Mouse (Mus musculus): ENCODE data around the gene 3110082J24Rik.

The 3110082J24Rik gene

DNA sequence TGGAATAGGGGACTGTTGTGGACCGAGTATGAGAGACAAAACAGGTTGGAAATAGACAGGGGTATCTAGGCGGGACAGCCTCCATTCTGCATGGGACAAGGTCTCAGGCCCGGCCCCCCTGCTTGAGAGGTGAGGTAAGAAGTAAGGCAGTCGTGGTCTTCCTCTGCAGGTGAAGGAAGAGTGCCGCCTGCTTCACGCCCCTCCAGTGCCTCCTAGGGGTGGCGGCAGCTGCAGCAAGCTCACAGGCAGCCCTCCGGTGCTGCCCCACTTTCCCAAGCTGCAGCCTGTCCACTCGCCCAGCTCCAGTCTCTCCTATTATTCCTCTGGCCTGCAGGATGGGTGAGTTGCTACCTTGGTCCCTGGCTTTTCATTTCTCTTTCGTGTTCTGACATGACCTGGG lies 9.8 kb upstream of the 3110082J24Rik start:
- no peak for DNase-seq

DNA sequence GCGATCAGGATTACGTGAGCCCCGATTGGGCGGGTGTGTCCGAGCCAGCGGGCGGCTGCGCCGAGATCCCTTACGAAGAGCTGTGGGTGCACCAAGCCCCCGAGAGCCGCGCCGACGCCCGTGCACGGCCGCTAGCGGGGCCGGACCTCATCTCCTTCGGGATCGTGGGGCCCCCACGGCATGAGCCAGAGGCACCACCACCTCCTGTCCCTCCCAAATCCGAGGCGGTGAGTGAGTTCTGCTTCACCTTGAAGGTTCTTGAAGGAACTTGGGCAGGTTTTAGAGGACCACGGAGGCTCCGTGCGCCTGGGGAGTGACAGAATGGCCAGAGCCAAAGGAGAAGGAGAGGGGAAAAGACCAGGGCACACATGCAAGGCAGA lies 8.9 kb upstream of the 3110082J24Rik start:
- DNase-seq, result no peak

DNA sequence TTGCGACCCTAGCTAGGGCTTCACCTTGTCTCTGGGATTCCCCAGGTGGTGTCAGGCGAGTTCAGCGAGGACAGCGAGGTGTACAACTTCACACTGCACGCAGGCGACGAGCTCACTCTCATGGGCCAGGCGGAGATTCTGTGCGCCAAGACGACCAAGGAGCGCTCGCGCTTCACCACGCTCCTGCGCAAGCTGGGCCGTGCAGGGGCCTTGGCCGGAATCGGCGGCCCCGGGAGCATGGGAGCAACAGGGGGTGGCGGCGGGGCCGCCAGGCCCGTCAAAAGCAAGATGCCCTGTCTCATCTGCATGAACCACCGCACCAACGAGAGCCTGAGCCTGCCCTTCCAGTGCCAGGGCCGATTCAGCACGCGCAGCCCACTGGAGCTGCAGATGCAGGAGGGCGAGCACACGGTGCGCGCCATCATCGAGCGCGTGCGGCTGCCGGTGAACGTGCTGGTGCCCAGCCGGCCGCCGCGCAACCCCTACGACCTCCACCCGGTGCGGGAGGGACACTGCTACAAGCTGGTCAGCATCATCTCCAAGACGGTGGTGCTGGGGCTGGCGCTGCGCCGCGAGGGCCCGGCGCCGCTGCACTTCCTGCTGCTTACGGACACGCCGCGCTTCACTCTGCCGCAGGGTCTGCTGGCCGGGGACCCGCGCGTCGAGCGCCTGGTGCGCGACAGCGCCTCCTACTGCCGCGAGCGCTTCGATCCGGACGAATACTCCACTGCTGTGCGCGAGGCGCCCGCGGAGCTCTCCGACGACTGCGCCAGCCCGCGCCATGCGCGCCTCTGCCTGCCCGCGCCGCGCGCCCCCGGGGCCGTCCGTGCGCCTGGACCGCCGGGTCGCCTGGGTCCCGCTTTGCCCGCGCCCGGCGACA lies 8.2 kb upstream of the 3110082J24Rik start:
- peak; percentile 66 to 71 for DNase-seq

DNA sequence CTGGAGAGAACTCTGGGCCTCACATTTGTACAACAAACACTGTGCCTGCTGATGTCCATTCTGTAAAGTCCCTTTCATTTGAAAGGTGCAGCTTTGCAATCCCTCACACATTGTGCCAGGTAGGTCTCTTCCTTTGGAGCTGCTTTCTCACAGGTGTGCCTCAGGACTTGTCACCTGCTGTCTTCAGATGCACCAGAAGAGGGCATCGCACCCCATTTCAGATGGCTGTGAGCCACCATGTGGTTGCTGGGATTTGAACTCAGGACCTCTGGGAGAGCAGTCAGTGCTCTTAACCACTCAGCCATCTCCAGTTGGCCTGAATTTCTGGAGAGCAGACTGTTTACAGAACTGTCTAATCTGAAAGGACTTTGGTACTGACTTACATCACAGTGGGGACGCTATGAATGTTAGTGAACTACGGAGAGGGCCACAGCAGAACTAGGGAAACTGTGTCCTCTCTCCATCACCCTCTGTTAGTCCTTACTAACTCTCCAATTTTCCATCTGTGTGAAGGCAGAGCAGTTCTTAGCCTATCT lies 6.7 kb upstream of the 3110082J24Rik start:
- DNase-seq, result no peak

DNA sequence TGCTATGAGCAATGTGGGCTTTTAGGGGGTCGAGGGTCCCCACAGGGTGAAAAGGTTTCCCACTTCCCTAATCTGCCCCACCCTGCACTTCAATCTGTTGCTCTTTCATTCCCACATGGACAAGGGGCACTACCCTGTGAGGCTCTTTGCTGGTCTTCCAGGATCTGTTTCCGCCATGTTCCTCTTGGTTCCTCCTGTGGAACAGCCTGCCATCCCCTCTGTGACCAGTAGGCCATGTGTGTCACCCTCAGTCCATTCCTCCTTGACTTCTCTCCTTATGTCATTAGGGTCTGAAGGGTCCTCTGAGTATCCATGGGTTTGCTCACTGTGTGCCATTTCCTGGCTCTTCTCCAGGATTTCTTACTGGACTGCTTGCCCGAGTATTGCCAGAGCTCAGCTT lies 5.9 kb upstream of the 3110082J24Rik start:
- DNase-seq, result no peak

DNA sequence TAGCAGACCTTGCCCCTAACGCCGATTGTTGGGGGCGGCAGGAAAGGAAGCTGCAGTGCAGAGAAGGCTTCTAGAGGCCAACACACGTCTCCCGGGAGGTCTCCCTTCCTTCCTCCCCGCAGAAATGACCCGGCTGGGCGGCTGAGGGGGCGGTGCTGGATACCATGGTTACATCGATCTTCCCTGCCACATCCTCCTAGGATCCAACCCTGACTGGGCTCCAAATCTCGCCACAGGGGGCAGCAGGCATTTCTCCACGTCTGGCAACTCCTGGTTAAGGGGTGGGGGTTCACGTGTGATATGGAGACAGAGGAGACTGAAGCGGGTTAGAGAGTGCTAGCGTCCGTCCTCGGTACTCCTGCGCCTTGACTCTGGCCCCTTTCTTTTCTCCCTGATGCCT lies 5.2 kb upstream of the 3110082J24Rik start:
- DNase-seq, result peak; percentile 39 to 56

DNA sequence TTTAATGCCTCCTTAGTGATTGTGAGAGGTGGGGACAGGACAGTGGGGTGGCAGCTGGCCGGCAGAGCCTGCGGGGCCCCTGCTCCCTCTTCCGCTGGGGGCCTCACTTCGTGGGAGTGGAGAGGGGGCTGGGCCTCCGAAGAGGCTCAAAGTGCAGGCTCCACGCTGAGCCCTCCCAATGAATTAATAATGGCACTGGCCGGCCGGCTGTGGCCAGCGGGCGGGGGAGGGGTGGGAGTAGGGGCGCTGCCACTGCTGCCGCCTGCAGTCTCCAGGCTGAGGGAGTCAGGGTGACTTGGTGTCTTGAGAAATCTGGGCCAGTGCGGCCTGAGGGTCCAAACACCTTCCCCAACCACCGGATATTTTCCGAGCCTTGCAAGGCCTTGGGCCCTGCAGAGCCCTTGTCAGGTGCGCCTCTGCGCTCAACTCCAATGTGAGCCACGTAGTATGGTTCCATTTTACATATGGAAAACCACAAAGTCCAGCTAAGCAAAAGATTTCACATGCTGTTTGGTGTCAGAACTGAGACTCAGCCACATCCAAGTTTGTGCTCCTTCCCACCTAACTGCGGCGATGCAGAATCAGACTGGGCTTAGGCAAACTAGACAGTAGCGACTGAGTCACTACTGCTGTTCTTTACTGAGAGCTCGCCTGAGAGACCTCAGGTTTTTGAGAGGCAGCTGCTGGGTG lies 4.6 kb upstream of the 3110082J24Rik start:
- DNase-seq, result no peak

DNA sequence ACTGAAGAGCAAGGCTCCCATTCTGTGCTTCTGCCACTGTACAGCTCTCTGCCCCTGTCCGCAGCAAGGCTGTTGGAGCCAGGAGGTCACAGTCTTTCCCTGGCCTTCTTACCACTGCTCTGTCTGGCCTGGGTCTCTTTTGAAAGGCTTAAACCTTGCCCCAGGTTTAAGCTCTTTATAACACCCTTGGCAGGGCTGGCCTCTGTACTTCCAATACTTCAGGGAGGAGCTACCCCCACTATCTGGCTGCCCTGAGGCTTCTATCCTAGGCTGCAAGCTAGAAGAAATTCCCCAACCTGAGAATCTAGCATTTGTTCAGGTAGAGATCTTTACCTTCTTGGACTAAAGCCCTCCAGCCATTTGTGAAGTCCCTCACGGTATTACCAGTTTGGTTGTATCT lies 4.0 kb upstream of the 3110082J24Rik start:
- no peak for DNase-seq

DNA sequence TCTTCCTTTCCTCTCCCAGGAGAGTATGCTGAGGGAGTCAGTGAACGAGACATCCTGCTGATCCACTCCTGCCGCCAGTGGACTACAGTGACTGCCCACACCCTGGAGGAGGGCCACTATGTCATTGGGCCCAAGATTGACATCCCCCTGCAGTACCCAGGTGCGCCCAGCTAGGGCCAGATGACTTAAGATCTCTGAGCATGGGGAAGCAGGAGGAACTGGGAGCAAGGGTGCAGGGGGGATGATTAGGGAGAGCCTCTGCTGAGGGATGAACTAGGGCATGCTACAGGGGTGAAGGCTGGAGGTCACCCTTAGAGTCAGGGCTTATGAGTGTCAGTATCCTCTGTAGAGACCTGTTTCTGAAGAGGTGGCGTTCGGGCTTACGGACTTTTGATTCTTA lies 2.3 kb upstream of the 3110082J24Rik start:
- DNase-seq, result no peak

DNA sequence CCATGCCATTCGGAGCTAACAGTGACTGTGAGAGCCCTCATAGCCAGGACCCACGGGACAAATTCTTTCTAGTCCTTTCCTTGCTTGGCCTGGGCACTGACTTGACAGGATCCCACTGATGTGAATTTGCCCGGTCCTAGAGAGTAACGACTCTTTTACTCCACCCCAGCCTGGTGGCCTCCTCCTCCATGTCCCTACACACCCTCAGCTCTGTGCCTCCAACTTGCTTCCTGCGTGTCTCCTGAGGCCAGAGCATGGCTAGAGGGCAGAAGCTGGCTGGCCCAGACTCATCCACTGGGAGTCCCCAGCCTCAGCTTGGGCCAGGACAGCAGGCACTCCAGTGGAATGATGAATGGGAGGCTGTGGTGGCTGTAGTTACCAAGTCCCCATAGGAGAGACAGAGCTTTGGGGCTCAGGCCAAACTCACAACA lies 1.7 kb upstream of the 3110082J24Rik start:
- DNase-seq, result no peak

DNA sequence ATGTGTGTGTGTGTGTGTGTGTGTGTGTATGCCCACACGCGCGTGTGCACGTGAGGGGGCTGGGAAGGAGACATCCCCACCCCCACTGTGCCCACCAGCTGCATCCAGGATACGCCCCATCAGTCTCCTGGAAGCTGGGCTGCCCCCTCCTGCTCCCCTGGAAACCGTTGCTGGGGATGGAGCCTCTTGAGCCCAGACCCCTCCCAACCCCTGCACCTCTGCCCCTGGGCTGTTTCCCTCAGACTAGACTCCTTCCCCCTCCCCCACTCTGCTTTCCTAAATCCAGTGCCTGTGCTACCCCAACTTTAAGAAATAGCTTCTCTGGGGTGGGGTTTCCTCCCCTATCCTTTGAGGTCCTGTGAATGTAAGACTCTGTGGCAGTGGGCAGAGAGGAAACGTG lies 1.3 kb upstream of the 3110082J24Rik start:
- DNase-seq, result no peak

DNA sequence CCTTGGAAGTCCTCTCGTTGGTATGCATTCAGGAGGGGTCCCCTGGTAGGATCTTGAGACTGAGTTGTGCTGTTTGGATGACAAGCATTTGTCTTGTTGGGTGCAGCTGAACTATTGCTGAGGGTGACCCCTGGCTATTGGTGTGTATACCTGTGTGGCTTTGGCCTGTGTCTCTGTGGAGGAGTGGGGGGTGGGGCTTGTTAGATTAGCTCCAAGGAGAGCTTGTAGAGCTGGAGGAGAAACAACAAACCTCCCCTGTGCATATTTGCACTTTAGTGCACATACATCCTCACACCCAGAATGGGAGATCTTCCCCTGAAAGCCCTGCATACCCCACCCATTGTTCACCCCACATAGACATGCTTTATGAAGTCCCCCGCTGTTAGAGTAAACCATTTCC lies 870 bp upstream of the 3110082J24Rik start:
- no peak for DNase-seq

DNA sequence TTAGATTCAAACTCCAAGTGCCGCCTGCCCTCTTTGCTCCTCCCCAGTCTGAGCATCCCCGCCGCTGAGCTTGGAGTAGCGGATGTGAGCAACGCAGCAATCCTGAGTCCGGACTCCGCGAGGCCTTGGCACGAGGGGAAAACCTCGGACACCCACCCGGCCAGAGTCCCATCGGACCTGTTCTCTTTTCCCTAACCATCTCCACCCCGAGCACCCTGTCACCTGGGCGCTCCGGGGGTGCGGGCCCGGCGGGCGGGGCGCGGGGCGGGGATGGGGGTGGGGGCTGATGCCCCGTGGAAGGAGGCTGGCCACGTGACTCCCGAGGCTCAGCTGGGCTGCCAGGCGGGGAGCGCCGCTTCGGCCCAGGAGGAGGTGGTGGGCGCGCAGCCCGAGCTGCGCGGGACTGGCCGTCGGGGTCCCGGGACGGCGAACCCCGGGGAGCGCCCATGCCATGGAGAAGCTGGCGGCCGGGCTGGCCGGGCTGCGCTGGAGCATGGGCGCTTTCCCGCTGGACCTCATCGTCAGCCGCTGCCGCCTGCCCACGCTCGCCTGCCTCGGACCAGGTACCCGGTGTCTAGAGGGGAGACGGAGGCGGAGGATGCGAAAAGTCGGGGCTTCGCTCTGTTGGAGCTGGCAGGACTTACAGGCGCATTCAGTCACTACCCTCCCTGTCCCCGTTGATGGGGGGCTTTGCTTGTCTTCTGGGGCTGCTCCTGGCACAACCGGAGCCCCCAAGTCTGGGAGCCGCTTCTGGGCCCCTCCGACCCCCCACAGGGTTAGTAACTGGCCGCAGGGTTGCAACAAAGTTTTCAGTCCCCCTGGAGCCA lies 832 bp downstream of the 3110082J24Rik start, which contains the start of gene Garem2:
Gene Garem2, plus strand, starts transcription at position 321 of the 827 bp plus-strand sequence.
- DNase-seq, result no peak

DNA sequence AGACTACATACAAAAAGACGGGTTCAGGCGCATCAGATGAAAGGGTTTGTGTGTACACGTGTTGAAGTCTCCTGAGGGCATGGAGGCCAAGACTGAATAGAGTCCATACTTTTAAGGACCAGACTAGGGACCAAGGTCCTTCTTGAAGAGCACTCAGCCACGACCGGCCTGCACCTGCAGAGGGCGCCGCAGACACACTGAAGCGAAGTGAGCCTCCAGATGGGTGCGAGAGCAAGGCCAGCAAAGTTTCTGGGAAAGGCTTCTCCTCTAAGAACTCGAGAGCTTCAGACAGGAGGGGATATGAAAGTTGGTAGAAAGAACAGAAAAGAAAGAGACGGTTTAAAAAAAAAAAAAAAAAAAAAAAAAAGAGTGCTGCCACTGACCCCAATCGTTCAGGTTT lies 1.5 kb downstream of the 3110082J24Rik start:
- DNase-seq, result peak; percentile 63 to 72

DNA sequence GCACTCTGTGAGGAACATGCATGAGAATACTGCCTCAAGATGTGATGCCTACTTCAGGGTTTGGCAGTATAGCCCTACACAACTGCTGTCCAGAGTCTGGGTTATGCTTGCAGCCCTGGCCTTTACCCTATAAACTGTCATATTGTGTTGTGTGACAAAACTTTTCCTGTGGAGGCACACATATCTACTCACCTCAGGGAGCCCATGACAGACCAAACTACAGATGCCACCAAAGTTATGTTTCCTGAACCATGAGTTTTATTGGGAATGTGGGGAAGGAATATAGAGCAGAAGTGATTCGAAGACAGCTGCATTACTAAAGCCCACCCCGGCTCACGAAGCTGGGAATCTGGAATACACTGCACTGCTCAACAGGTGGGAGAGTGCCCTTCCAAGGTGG lies 2.5 kb downstream of the 3110082J24Rik start:
- DNase-seq, result no peak

DNA sequence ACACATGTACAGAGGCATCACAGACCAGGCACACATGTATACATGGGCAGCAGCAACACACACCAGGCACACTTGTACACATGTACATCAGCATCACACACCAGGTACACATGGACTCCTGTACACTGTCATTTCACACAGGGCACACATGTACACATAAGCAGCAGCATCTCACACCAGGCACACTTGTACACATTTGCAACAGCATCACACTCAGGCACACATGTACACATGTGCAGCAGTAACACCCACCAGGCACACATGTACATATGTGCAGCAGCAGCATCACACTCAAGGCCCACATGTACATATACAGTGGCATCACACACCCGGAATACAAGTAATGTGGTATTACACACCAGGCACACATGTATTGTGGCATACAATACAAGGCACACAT lies 7.6 kb downstream of the 3110082J24Rik start:
- no peak for DNase-seq

DNA sequence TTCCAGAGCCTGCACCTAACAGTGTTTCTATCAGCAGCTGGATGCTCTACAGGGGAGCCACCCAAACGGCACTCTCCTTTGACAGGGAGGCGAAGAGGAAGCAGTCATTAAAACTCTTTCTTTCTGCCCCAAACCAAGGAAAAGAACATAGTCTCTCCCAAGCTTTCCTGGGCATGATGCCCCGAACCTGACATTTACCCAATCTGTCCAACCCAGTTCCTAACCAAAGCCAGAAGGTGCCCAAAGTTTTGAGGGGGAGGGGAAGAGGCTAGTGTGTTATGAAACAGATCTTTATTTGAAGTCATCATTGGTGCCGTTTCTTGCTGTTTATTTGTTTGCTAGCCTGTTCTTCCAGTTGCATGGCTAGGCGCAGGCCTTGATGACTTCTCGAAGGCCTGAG lies 10.2 kb downstream of the 3110082J24Rik start:
- DNase-seq, result no peak

DNA sequence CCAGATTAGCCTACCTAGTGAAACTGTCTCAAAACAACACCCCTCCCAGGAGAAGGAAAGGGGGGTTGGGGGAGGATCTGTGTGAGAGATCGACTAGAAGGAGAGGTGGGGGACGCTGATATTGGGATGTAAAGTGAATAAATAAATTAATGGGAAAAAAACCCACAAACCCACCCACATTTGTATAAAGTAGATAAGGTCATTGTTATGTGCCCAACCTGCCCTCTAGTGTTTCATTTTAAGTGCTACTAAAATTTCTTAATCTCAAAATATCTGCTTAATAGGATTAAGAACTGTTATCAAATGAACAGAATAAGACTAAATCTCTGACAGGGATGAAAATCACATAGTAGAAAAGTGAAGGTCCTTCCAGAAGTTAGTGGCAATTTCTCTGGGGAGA lies 11.5 kb downstream of the 3110082J24Rik start:
- DNase-seq, result no peak

DNA sequence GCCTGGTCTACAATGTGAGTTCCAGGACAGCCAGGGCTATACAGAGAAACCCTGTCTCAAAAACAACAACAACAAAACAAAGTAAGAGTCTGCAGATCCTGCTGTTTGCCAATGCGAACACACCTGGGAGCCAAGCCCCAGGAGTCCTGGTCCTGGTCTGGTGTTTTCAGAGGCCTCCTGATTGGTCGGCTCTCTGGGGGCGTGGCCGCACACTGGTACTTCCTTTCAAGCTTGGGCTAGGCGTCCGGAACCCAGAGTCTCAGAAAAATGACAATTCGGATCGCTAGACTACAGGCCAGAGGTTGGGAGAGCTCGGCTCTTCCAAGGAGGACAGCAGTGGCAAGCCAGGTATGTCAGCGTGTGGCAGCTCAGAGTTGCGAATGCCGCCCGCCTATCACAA lies 13.2 kb downstream of the 3110082J24Rik start:
- no peak for DNase-seq

DNA sequence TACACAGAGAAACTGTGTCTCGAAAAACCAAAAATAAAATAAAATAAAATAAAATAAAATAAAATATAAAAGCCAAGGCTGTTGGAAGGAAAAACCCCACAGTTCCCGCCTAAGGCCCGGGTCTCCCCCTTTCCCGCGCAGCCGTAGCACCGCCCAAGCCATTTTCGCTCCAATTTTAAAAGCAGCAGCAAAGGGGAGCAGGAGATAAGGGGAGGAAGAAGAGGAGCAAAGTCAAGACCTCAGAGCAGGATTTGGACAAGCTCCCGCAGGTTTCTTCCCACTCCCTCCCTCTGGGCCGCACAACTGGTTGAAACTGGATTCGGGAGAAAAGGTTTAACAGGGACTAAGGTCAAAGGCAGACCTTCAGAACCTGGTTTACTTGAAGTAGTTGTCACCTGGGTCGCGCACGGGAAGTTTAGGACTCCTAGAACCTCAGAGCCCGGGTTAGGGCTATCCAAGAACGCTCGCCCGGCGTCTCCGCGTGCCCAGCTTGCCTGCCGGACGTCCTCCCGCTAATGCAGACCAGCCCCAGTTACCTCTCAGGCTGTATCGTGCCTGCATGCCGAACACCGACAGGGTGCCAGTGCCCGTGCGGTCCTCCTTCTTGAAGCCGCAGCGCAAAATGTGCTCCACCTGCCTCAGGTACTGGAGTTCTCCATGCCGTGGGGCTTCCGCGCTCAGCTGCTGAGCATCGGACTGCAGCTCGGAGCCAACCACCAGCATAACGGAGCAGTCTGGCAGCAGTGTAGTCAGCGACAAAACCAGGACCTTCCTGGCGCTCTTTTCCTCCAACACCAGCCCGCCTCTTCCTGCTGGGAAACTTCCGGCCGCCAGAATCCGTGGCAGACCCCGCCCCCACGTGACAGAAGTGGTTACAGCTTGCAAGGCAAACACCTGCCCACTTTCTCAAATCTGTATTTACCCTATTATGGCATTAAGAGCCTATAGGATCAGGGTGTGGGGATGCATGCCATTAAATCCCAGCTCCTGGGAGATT lies 32.8 kb downstream of the 3110082J24Rik start, which contains the start of gene Tyms:
Gene Tyms, minus strand, starts transcription at position 793 of the 997 bp plus-strand sequence.
- peak; percentile 90 for DNase-seq

DNA sequence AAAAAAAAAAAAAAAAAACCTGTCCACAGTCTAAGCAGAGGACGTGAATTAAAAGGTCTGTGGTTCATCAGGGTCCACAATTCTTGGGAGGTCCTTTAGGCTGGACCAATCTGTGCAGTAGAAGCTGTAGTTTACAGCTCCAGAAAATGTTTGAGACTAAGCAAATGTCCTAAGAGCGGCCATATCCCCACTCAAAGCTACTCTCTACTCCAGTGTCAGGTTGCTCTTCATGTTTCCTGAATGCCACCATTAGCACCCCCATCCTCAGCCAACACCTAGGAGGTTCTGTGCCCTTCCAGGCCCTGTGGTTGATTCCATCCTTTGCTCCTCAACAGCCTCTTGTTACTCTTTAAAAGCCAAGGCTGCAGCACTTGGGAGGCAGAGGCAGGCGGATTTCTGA lies 33.5 kb downstream of the 3110082J24Rik start:
- DNase-seq, result no peak

DNA sequence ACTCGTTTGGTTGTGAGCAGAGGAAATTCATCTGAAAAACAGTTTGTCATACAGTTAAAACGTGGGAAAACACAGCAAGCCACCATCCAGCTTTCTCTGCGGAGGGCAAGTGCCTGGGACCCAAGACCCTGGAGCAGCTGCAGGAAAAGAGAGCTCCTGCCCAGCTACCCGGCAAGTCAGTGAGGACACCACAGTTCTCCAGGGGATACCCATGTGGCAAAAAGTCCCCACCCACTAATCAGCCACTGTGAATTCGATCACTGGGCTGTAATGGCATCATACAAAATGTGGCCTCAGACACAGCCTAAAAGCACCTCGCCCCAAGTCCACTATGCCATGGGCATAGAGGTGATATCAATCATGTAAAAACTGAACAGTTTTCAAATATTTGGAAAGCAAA lies 34.2 kb downstream of the 3110082J24Rik start:
- DNase-seq, result no peak

All from kidney, postnatal 25 days (tissue).